Mouse (Mus musculus): Measurements from ENCODE around the gene Tec. TPM values are rescaled to one million over a fixed set of nuclear protein-coding genes. Genes with fewer than 3 reads are reported as not detected.
A peak's percentile ranks its signal among the peaks of the same experiment; 100 is the strongest.

Gene Tec
- polyA plus RNA-seq (2015; fragmentation: Nextera tagmentation; extraction: Ambion mirVana), result 11.2 and 12.1 TPM in 2 replicates

- no peaks in the 10 kb centered on the region for H3K36me3 ChIP-seq (ENCODE audit: insufficient read depth, low read length)
- peak within 1 kb of the TSS; percentile 75 for H3K27ac ChIP-seq (ENCODE audit: low read length)
- H3K4me3 ChIP-seq (ENCODE audit: low read length), result peak within 1 kb of the TSS; percentile 69
- peaks cover 7% of the 10 kb centered on the region; the same call in 1 of the 2 replicates for H3K27me3 ChIP-seq (ENCODE audit: insufficient read depth, low read length)
- peak within 1 kb of the TSS; percentile 73 for H3K9ac ChIP-seq (replicated peaks; ENCODE audit: low read length)
- peak within 1 kb of the TSS; percentile 96 for H3K4me2 ChIP-seq (replicated peaks; ENCODE audit: low read depth, low read length)
- H3K9me3 ChIP-seq (ENCODE audit: low read length), result 0 out of 2 replicates have a peak, but pooled peaks cover 2% of the 10 kb centered on the region
- peak; percentile 93 for ATAC-seq (ENCODE audit: low FRiP score, low TSS enrichment)
- peaks cover 32% of the 10 kb centered on the region for H3K4me1 ChIP-seq (ENCODE audit: insufficient read depth, low read length)
- WGBS, result under 1% methylated on average over 60 of the region's 60 CpGs
Measured at GRCm38 (mm10) chr5:72868091-72868875, at the start of gene Tec. Gene Tec, minus strand, starts transcription at chr5:72868483.

GRCm38 (mm10) chr5:72916851-72917250 lies 48.6 kb upstream of the Tec start:
- peak overlapping the region; percentile 87 for H3K4me2 ChIP-seq (replicated peaks; ENCODE audit: low read depth, low read length)
- H3K9me3 ChIP-seq (ENCODE audit: low read length), result no peaks in the 10 kb centered on the region
- H3K4me3 ChIP-seq (ENCODE audit: low read length), result no peak overlapping the region
- H3K4me1 ChIP-seq (ENCODE audit: insufficient read depth, low read length), result peaks cover 28% of the 10 kb centered on the region
- no peak overlapping the region for H3K27ac ChIP-seq (ENCODE audit: low read length)
- H3K9ac ChIP-seq (replicated peaks; ENCODE audit: low read length), result no peak overlapping the region
- ATAC-seq (ENCODE audit: low FRiP score, low TSS enrichment), result no peak
- no peaks in the 10 kb centered on the region for H3K27me3 ChIP-seq (ENCODE audit: insufficient read depth, low read length)
- 35% methylated on average over 1 of the region's 1 CpGs for WGBS
- H3K36me3 ChIP-seq (ENCODE audit: insufficient read depth, low read length), result no peaks in the 10 kb centered on the region

GRCm38 (mm10) chr5:72916048-72916447 lies 47.8 kb upstream of the Tec start:
- Histone ChIP-seq H3K27ac (ENCODE audit: low read length) (no peak overlapping the region; the same call in 1 of the 2 replicates), H3K4me3 (ENCODE audit: low read length) (peak overlapping the region; percentile 96), H3K9me3 (ENCODE audit: low read length) (no peaks in the 10 kb centered on the region), H3K4me1 (ENCODE audit: insufficient read depth, low read length) (peaks cover 28% of the 10 kb centered on the region), H3K27me3 (ENCODE audit: insufficient read depth, low read length) (no peaks in the 10 kb centered on the region), H3K4me2 (replicated peaks; ENCODE audit: low read depth, low read length) (peak overlapping the region; percentile 87), H3K36me3 (ENCODE audit: insufficient read depth, low read length) (no peaks in the 10 kb centered on the region), H3K9ac (replicated peaks; ENCODE audit: low read length) (peak overlapping the region; percentile 99)
- 25% methylated on average over 4 of the region's 4 CpGs for WGBS
- no peak for ATAC-seq (ENCODE audit: low FRiP score, low TSS enrichment)

GRCm38 (mm10) chr5:72914633-72915561 lies 46.6 kb upstream of the Tec start:
- Histone ChIP-seq H3K36me3 (ENCODE audit: insufficient read depth, low read length) (no peaks in the 10 kb centered on the region), H3K4me1 (ENCODE audit: insufficient read depth, low read length) (peaks cover 28% of the 10 kb centered on the region), H3K9ac (replicated peaks; ENCODE audit: low read length) (peak overlapping the region; percentile 99), H3K4me2 (replicated peaks; ENCODE audit: low read depth, low read length) (peak overlapping the region; percentile 87), H3K27ac (ENCODE audit: low read length) (peak overlapping the region; percentile 99), H3K4me3 (ENCODE audit: low read length) (peak overlapping the region; percentile 96), H3K27me3 (ENCODE audit: insufficient read depth, low read length) (no peaks in the 10 kb centered on the region), H3K9me3 (ENCODE audit: low read length) (no peaks in the 10 kb centered on the region)
- peak; percentile 52 for ATAC-seq (ENCODE audit: low FRiP score, low TSS enrichment)
- under 1% methylated on average over 60 of the region's 66 CpGs for WGBS

GRCm38 (mm10) chr5:72913648-72914557 lies 45.6 kb upstream of the Tec start, which contains the start of gene Slain2:
Gene Slain2, plus strand, starts transcription at chr5:72914304.
- Histone ChIP-seq H3K9me3 (ENCODE audit: low read length) (no peaks in the 10 kb centered on the region), H3K27me3 (ENCODE audit: insufficient read depth, low read length) (no peaks in the 10 kb centered on the region), H3K36me3 (ENCODE audit: insufficient read depth, low read length) (no peaks in the 10 kb centered on the region), H3K4me2 (replicated peaks; ENCODE audit: low read depth, low read length) (peak within 1 kb of the TSS; percentile 87), H3K4me1 (ENCODE audit: insufficient read depth, low read length) (peaks cover 28% of the 10 kb centered on the region), H3K4me3 (ENCODE audit: low read length) (peak within 1 kb of the TSS; percentile 96), H3K27ac (ENCODE audit: low read length) (peak within 1 kb of the TSS; percentile 99), H3K9ac (replicated peaks; ENCODE audit: low read length) (peak within 1 kb of the TSS; percentile 99)
- under 1% methylated on average over 78 of the region's 83 CpGs for WGBS
- peak; percentile 94 for ATAC-seq (ENCODE audit: low FRiP score, low TSS enrichment)

- Histone ChIP-seq H3K9ac (replicated peaks; ENCODE audit: low read length) (no peak overlapping the region), H3K4me3 (ENCODE audit: low read length) (no peak overlapping the region), H3K36me3 (ENCODE audit: insufficient read depth, low read length) (no peaks in the 10 kb centered on the region), H3K27me3 (ENCODE audit: insufficient read depth, low read length) (no peaks in the 10 kb centered on the region), H3K9me3 (ENCODE audit: low read length) (no peaks in the 10 kb centered on the region), H3K4me2 (replicated peaks; ENCODE audit: low read depth, low read length) (no peak overlapping the region), H3K27ac (ENCODE audit: low read length) (no peak overlapping the region), H3K4me1 (ENCODE audit: insufficient read depth, low read length) (peaks cover 16% of the 10 kb centered on the region)
- no peak for ATAC-seq (ENCODE audit: low FRiP score, low TSS enrichment)
- 93% methylated on average over 3 of the region's 3 CpGs for WGBS
Measured at GRCm38 (mm10) chr5:72911284-72911683, 43.0 kb upstream of the Tec start.

- Histone ChIP-seq H3K36me3 (ENCODE audit: insufficient read depth, low read length) (no peaks in the 10 kb centered on the region), H3K9ac (replicated peaks; ENCODE audit: low read length) (no peak overlapping the region), H3K27me3 (ENCODE audit: insufficient read depth, low read length) (no peaks in the 10 kb centered on the region), H3K4me1 (ENCODE audit: insufficient read depth, low read length) (peaks cover 8% of the 10 kb centered on the region), H3K9me3 (ENCODE audit: low read length) (no peaks in the 10 kb centered on the region), H3K4me2 (replicated peaks; ENCODE audit: low read depth, low read length) (no peak overlapping the region), H3K27ac (ENCODE audit: low read length) (no peak overlapping the region), H3K4me3 (ENCODE audit: low read length) (no peak overlapping the region)
- WGBS, result 100% methylated on average over 1 of the region's 1 CpGs
- no peak for ATAC-seq (ENCODE audit: low FRiP score, low TSS enrichment)
Measured at GRCm38 (mm10) chr5:72910373-72910772, 42.1 kb upstream of the Tec start.

GRCm38 (mm10) chr5:72909363-72909762 lies 41.1 kb upstream of the Tec start:
- 76% methylated on average over 4 of the region's 4 CpGs for WGBS
- no peak for ATAC-seq (ENCODE audit: low FRiP score, low TSS enrichment)
- Histone ChIP-seq H3K36me3 (ENCODE audit: insufficient read depth, low read length) (no peaks in the 10 kb centered on the region), H3K9ac (replicated peaks; ENCODE audit: low read length) (no peak overlapping the region), H3K4me3 (ENCODE audit: low read length) (no peak overlapping the region), H3K27me3 (ENCODE audit: insufficient read depth, low read length) (no peaks in the 10 kb centered on the region), H3K4me1 (ENCODE audit: insufficient read depth, low read length) (peaks cover 8% of the 10 kb centered on the region), H3K27ac (ENCODE audit: low read length) (no peak overlapping the region), H3K9me3 (ENCODE audit: low read length) (no peaks in the 10 kb centered on the region), H3K4me2 (replicated peaks; ENCODE audit: low read depth, low read length) (no peak overlapping the region)

- H3K4me3 ChIP-seq (ENCODE audit: low read length), result no peak overlapping the region
- no peaks in the 10 kb centered on the region for H3K9me3 ChIP-seq (ENCODE audit: low read length)
- peaks cover 8% of the 10 kb centered on the region for H3K4me1 ChIP-seq (ENCODE audit: insufficient read depth, low read length)
- H3K27ac ChIP-seq (ENCODE audit: low read length), result no peak overlapping the region
- no peak for ATAC-seq (ENCODE audit: low FRiP score, low TSS enrichment)
- no peaks in the 10 kb centered on the region for H3K36me3 ChIP-seq (ENCODE audit: insufficient read depth, low read length)
- no peaks in the 10 kb centered on the region for H3K27me3 ChIP-seq (ENCODE audit: insufficient read depth, low read length)
- 82% methylated on average over 8 of the region's 8 CpGs for WGBS
- no peak overlapping the region for H3K4me2 ChIP-seq (replicated peaks; ENCODE audit: low read depth, low read length)
- H3K9ac ChIP-seq (replicated peaks; ENCODE audit: low read length), result no peak overlapping the region
Measured at GRCm38 (mm10) chr5:72908324-72908936, 40.1 kb upstream of the Tec start.

Data from kidney, embryonic 16.5 days (tissue).